Mouse (Mus musculus): ENCODE results near the gene Bdh2. TPM values are rescaled to one million over a fixed set of nuclear protein-coding genes. Genes with fewer than 3 reads are reported as not detected.
A peak's percentile ranks its signal among the peaks of the same experiment; 100 is the strongest.

Gene Bdh2
- total RNA-seq, 2 experiments from 2014 or later = 3.2 to 4.0 TPM

- intact Hi-C loops (cut with DNase I) = no loop called here
- no peak for DNase-seq (ENCODE audit: extremely low spot score in 1 of 2, low spot score in 2 of 2)
- no peak overlapping the region for H3K27ac ChIP-seq
- TF ChIP-seq CTCF (IDR thresholded peaks at IDR 0.05) = no peak
- H3K4me3 ChIP-seq = no peak overlapping the region
These were observed 19.1 kb downstream of the Bdh2 start for GRCm38 (mm10) chr3:135300081-135300480.

GRCm38 (mm10) chr3:135304060-135304459 is 23.0 kb downstream of the Bdh2 start:
- no peak overlapping the region for H3K4me3 ChIP-seq
- no peak for TF ChIP-seq CTCF (IDR thresholded peaks at IDR 0.05)
- no peak for DNase-seq (ENCODE audit: extremely low spot score in 1 of 2, low spot score in 2 of 2)
- intact Hi-C loops (cut with DNase I) = no loop called here
- H3K27ac ChIP-seq = no peak overlapping the region

- DNase-seq (ENCODE audit: extremely low spot score in 1 of 2, low spot score in 2 of 2) = no peak
- intact Hi-C loops (cut with DNase I) = no loop called here
- Histone ChIP-seq H3K27ac (no peak overlapping the region), H3K4me3 (no peak overlapping the region)
- TF ChIP-seq CTCF (IDR thresholded peaks at IDR 0.05) = no peak
These were observed 23.5 kb downstream of the Bdh2 start for GRCm38 (mm10) chr3:135304566-135304965.

- TF ChIP-seq CTCF (IDR thresholded peaks at IDR 0.05) = no peak
- intact Hi-C loops (cut with DNase I) = no loop called here
- DNase-seq (ENCODE audit: extremely low spot score in 1 of 2, low spot score in 2 of 2) = peak; percentile 25 to 29
- peak within 1 kb of the TSS; percentile 43 for H3K4me3 ChIP-seq
- H3K27ac ChIP-seq = no peak within 1 kb of the TSS
These were observed 26.6 kb downstream of the Bdh2 start, which contains the start of gene Slc9b2 for GRCm38 (mm10) chr3:135307411-135308259. Gene Slc9b2, plus strand, starts transcription at chr3:135307700.

GRCm38 (mm10) chr3:135312916-135313491 is 32.0 kb downstream of the Bdh2 start:
- Histone ChIP-seq H3K4me3 (no peak overlapping the region), H3K27ac (no peak overlapping the region)
- TF ChIP-seq CTCF (IDR thresholded peaks at IDR 0.05) = no peak; the same call in 1 of the 2 replicates
- intact Hi-C loops (cut with DNase I) = no loop called here
- DNase-seq (ENCODE audit: extremely low spot score in 1 of 2, low spot score in 2 of 2) = no peak

- no peak for TF ChIP-seq CTCF (IDR thresholded peaks at IDR 0.05)
- H3K4me3 ChIP-seq = no peak overlapping the region
- H3K27ac ChIP-seq = no peak overlapping the region
- intact Hi-C loops (cut with DNase I) = no loop called here
- no peak for DNase-seq (ENCODE audit: extremely low spot score in 1 of 2, low spot score in 2 of 2)
These were observed 32.7 kb downstream of the Bdh2 start for GRCm38 (mm10) chr3:135313727-135314126.

GRCm38 (mm10) chr3:135314811-135315210 is 33.8 kb downstream of the Bdh2 start:
- H3K27ac ChIP-seq = no peak overlapping the region
- intact Hi-C loops (cut with DNase I) = no loop called here
- no peak overlapping the region for H3K4me3 ChIP-seq
- no peak for DNase-seq (ENCODE audit: extremely low spot score in 1 of 2, low spot score in 2 of 2)
- TF ChIP-seq CTCF (IDR thresholded peaks at IDR 0.05) = no peak

- no peak; the same call in 1 of the 2 replicates for TF ChIP-seq CTCF (IDR thresholded peaks at IDR 0.05)
- intact Hi-C loops (cut with DNase I) = no loop called here
- Histone ChIP-seq H3K27ac (no peak overlapping the region), H3K4me3 (no peak overlapping the region)
- no peak for DNase-seq (ENCODE audit: extremely low spot score in 1 of 2, low spot score in 2 of 2)
These were observed 34.9 kb downstream of the Bdh2 start for GRCm38 (mm10) chr3:135315720-135316425.

GRCm38 (mm10) chr3:135318331-135318730 is 37.3 kb downstream of the Bdh2 start:
- Histone ChIP-seq H3K27ac (no peak overlapping the region), H3K4me3 (no peak overlapping the region)
- intact Hi-C loops (cut with DNase I) = no loop called here
- DNase-seq (ENCODE audit: extremely low spot score in 1 of 2, low spot score in 2 of 2) = no peak
- no peak for TF ChIP-seq CTCF (IDR thresholded peaks at IDR 0.05)

- no peak for TF ChIP-seq CTCF (IDR thresholded peaks at IDR 0.05)
- Histone ChIP-seq H3K4me3 (no peak overlapping the region), H3K27ac (no peak overlapping the region)
- intact Hi-C loops (cut with DNase I) = no loop called here
- DNase-seq (ENCODE audit: extremely low spot score in 1 of 2, low spot score in 2 of 2) = no peak
These were observed 43.3 kb downstream of the Bdh2 start for GRCm38 (mm10) chr3:135324354-135324753.

GRCm38 (mm10) chr3:135327176-135327575 is 46.2 kb downstream of the Bdh2 start:
- intact Hi-C loops (cut with DNase I) = no loop called here
- DNase-seq (ENCODE audit: extremely low spot score in 1 of 2, low spot score in 2 of 2) = no peak
- TF ChIP-seq CTCF (IDR thresholded peaks at IDR 0.05) = no peak

GRCm38 (mm10) chr3:135327601-135328000 is 46.6 kb downstream of the Bdh2 start:
- DNase-seq (ENCODE audit: extremely low spot score in 1 of 2, low spot score in 2 of 2) = no peak
- H3K4me3 ChIP-seq = no peak overlapping the region
- intact Hi-C loops (cut with DNase I) = no loop called here
- TF ChIP-seq CTCF (IDR thresholded peaks at IDR 0.05) = peak; percentile 7; the same call in 1 of the 2 replicates
- no peak overlapping the region for H3K27ac ChIP-seq

More at GRCm38 (mm10) chr3:135327176-135327575, 46.2 kb downstream of the Bdh2 start:
- no peak overlapping the region for H3K27ac ChIP-seq
- no peak overlapping the region for H3K4me3 ChIP-seq

Data from left cerebral cortex, adult 2 months (tissue).